Mouse (Mus musculus) gastrocnemius, adult 8-10 months (tissue): ENCODE results near the gene Usp7. TPM values are rescaled to one million over a fixed set of nuclear protein-coding genes. Genes with fewer than 3 reads are reported as not detected.

Experiments used
- DNase-seq, 2 experiments: peaks; one replicate each; pipeline ENCODE4 v3.0.0; 2022; ENCODE audit warnings: low spot score in 2 of 2
- total RNA-seq, 4 experiments: library from RNA; stranded (reverse); gene quantifications; 2 replicates each; pipeline ENCODE4 v1.2.4; 2022

Usp7 gene
- total RNA-seq, 4 experiments from 2014 or later = 51.1 to 62.5 (median 60.0) TPM

GRCm38 (mm10) chr16:8643855-8644254 is 148.3 kb downstream of the Usp7 start:
- DNase-seq = no peak

Other genes starting within 250 kb of the Usp7 start
- gene Pmm2, start 154.6 kb downstream of the Usp7 start, total RNA-seq = 10 to 100 TPM; 13.1 to 21.2 (median 16.5) TPM
- 10 to 100 TPM; 13.1 to 15.3 (median 14.2) TPM for gene Tmem186, start 154.6 kb downstream of the Usp7 start, total RNA-seq
- 1 to 10 TPM; 3.9 to 5.7 (median 5.3) TPM for gene Carhsp1, start 120.2 kb downstream of the Usp7 start, total RNA-seq
- not detected for gene Gm5767, start 111.5 kb downstream of the Usp7 start, total RNA-seq
- gene 1810013L24Rik, start 37.8 kb upstream of the Usp7 start, total RNA-seq = 100 to 1,000 TPM in 2 of 4 experiments, 10 to 100 TPM in 2; 97.6 to 111 (median 103) TPM